Mouse (Mus musculus): ENCODE data around the gene Ccer1.

DNA sequence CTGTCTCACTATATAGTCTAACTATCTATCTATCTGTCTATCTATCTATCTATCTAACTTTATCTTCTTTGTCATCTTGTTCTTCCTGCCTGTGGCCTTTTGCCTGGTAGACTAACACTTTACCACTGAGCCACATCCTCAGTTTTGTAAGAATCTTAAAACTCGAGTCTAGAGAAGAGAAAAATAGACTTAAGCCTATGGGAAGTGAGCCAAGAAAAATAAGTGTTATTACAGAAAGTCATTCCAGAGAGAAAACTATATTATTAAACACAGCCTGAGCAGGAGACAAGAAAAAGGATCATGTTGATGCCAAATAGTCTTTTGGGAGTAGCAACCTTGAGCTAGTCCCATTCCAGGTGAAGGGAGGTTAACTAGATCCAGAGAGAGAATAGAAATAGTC is 33.1 kb downstream of the Ccer1 start:
- TF ChIP-seq EP300 (IDR thresholded peaks at IDR 0.05; ENCODE audit: low read depth) (no peak), CTCF (IDR thresholded peaks at IDR 0.05; ENCODE audit: low read depth) (no peak)

Data from heart, postnatal 0 days (tissue).